Mouse (Mus musculus): Measurements from ENCODE around the gene Clec10a. TPM values are rescaled to one million over a fixed set of nuclear protein-coding genes. Genes with fewer than 3 reads are reported as not detected.

Gene Clec10a
- polyA plus RNA-seq, 1 experiment from 2014 or later: 0.18 TPM

GRCm38 (mm10) chr11:70211972-70212371 lies 56.0 kb downstream of the Clec10a start:
- Histone ChIP-seq H3K4me2 (no peak overlapping the region), H3K4me1 (ENCODE audit: insufficient read depth) (0 out of 2 replicates have a peak, but pooled peaks cover 8% of the 10 kb centered on the region), H3K36me3 (ENCODE audit: insufficient read depth) (no peaks in the 10 kb centered on the region), H3K9me3 (ENCODE audit: low read depth, low read length) (no peaks in the 10 kb centered on the region), H3K27ac (ENCODE audit: low read depth) (no peak overlapping the region), H3K27me3 (ENCODE audit: insufficient read depth, low read length) (peaks cover 36% of the 10 kb centered on the region), H3K9ac (no peak overlapping the region), H3K4me3 (ENCODE audit: low read depth, low read length) (no peak overlapping the region)
- 75% methylated on average over 6 of the region's 6 CpGs for WGBS
- ATAC-seq (ENCODE audit: insufficient read depth) (no peak), DNase-seq (no peak)
- TF ChIP-seq CTCF (IDR thresholded peaks at IDR 0.05; ENCODE audit: low read depth): no peak

DNA sequence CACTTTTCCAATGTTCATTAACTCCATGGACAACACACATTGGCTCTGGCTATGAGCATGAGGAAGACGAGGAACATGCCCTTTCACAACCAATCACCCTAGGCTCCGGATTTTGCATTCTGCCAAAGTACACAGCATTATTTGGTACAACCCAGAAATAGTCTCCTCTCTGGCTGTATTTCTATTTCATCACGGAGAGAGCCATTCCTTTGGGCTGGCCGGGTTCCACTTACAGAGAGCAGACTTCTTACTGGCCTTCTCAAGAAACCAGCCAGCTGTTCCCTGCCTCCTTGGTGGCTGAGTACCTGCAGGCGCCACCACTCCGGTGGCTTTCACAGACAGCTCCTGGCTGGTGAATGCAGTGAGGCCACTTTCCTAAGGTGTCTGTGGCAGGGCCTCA lies 56.4 kb downstream of the Clec10a start, which contains the start of gene Slc16a11:
Slc16a11 (plus strand) TSS at position 330 of the 400 bp plus-strand sequence.
- Histone ChIP-seq H3K9me3 (ENCODE audit: low read depth, low read length) (no peaks in the 10 kb centered on the region), H3K4me3 (ENCODE audit: low read depth, low read length) (no peak within 1 kb of the TSS), H3K27ac (ENCODE audit: low read depth) (no peak within 1 kb of the TSS), H3K27me3 (ENCODE audit: insufficient read depth, low read length) (peaks cover 36% of the 10 kb centered on the region), H3K4me1 (ENCODE audit: insufficient read depth) (0 out of 2 replicates have a peak, but pooled peaks cover 8% of the 10 kb centered on the region), H3K9ac (no peak within 1 kb of the TSS), H3K36me3 (ENCODE audit: insufficient read depth) (no peaks in the 10 kb centered on the region), H3K4me2 (peak within 1 kb of the TSS; percentile 61; the same call in 1 of the 2 replicates)
- 51% methylated on average over 6 of the region's 6 CpGs for WGBS
- TF ChIP-seq CTCF (IDR thresholded peaks at IDR 0.05; ENCODE audit: low read depth): no peak
- DNase-seq (no peak), ATAC-seq (ENCODE audit: insufficient read depth) (no peak)

DNA sequence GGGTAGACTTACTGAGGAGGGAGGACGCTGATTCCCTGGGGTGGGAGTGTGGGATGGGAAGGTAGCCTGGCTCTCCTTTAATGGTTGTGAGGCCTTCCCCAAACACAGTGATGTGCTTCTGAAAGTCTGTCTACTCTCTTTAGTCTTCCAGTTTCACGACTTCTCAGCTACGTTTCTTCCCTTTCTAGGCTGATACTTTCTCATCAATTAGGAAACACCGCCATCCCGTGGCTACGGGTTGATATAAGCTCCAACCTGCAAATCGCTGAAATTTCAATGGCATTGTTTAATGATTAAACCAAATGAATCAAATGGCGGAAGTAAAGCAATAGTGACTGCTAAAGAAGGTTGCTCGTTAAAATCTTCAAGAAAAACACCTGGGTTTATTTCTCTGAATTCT lies 56.9 kb downstream of the Clec10a start:
- Histone ChIP-seq H3K4me3 (ENCODE audit: low read depth, low read length) (no peak overlapping the region), H3K27me3 (ENCODE audit: insufficient read depth, low read length) (peaks cover 36% of the 10 kb centered on the region)

DNA sequence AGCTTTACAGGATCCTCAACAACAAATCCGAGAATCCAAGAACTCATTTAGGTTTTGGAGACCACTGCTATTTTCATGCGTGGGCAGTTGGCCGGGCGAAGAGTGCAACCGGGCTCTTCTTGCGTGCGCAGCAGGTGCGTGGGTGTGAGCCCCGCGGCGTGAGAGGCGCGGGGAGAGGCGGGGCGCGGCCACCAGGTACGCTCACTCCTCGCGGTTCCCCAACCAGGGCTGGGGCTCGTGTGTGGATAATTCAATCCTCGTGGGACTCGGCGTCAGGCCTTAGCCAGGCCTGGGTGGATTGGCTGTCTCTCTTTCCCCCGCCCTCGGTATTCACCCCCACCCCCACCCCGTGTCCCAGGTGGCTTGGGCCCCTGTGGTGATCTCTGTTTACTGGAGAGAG lies 57.7 kb downstream of the Clec10a start:
- WGBS: 8% methylated on average over 26 of the region's 26 CpGs
- Histone ChIP-seq H3K4me3 (ENCODE audit: low read depth, low read length) (peak overlapping the region; percentile 31), H3K27ac (ENCODE audit: low read depth) (no peak overlapping the region), H3K9ac (peak overlapping the region; percentile 43; the same call in 1 of the 2 replicates), H3K4me1 (ENCODE audit: insufficient read depth) (0 out of 2 replicates have a peak, but pooled peaks cover 8% of the 10 kb centered on the region), H3K9me3 (ENCODE audit: low read depth, low read length) (no peaks in the 10 kb centered on the region), H3K27me3 (ENCODE audit: insufficient read depth, low read length) (peaks cover 36% of the 10 kb centered on the region), H3K4me2 (peak overlapping the region; percentile 61), H3K36me3 (ENCODE audit: insufficient read depth) (no peaks in the 10 kb centered on the region)
- TF ChIP-seq CTCF (IDR thresholded peaks at IDR 0.05; ENCODE audit: low read depth): no peak
- ATAC-seq (ENCODE audit: insufficient read depth): no peak
- DNase-seq: no peak

More for the DNA sequence above, 56.9 kb downstream of the Clec10a start:
- no peak overlapping the region for H3K4me2 ChIP-seq
- no peaks in the 10 kb centered on the region for H3K9me3 ChIP-seq (ENCODE audit: low read depth, low read length)
- WGBS: 6% methylated on average over 9 of the region's 9 CpGs
- TF ChIP-seq CTCF (IDR thresholded peaks at IDR 0.05; ENCODE audit: low read depth): peak; percentile 77
- no peak for ATAC-seq (ENCODE audit: insufficient read depth)
- no peak overlapping the region for H3K9ac ChIP-seq
- no peak overlapping the region for H3K27ac ChIP-seq (ENCODE audit: low read depth)
- DNase-seq: peak; percentile 91
- 0 out of 2 replicates have a peak, but pooled peaks cover 8% of the 10 kb centered on the region for H3K4me1 ChIP-seq (ENCODE audit: insufficient read depth)
- no peaks in the 10 kb centered on the region for H3K36me3 ChIP-seq (ENCODE audit: insufficient read depth)

GRCm38 (mm10) chr11:70214191-70214855 lies 58.3 kb downstream of the Clec10a start:
- DNase-seq (no peak), ATAC-seq (ENCODE audit: insufficient read depth) (peak; percentile 37; the same call in 1 of the 2 replicates)
- Histone ChIP-seq H3K27ac (ENCODE audit: low read depth) (no peak overlapping the region), H3K4me2 (peak overlapping the region; percentile 61), H3K4me3 (ENCODE audit: low read depth, low read length) (peak overlapping the region; percentile 31), H3K4me1 (ENCODE audit: insufficient read depth) (0 out of 2 replicates have a peak, but pooled peaks cover 8% of the 10 kb centered on the region), H3K36me3 (ENCODE audit: insufficient read depth) (no peaks in the 10 kb centered on the region), H3K9me3 (ENCODE audit: low read depth, low read length) (no peaks in the 10 kb centered on the region), H3K27me3 (ENCODE audit: insufficient read depth, low read length) (peaks cover 36% of the 10 kb centered on the region), H3K9ac (peak overlapping the region; percentile 43)
- no peak for TF ChIP-seq CTCF (IDR thresholded peaks at IDR 0.05; ENCODE audit: low read depth)
- 2% methylated on average over 45 of the region's 46 CpGs for WGBS

DNA sequence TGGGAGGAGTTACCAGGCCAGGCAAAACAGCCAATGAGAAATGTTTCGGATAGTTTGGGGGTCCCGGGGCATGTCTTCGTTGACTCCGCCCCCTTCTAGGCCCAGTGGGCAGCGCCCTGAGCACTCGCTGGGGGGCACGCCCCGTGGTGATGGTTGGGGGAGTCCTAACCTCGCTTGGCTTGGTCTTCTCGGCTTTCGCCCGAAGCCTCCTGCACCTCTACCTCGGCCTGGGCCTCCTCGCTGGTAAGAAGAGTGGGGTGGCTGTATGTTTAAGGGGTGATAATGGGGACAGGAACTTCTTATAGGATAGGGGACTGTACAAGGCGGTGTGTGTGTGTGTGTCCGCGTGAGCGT lies 58.8 kb downstream of the Clec10a start:
- WGBS: 7% methylated on average over 18 of the region's 18 CpGs

DNA sequence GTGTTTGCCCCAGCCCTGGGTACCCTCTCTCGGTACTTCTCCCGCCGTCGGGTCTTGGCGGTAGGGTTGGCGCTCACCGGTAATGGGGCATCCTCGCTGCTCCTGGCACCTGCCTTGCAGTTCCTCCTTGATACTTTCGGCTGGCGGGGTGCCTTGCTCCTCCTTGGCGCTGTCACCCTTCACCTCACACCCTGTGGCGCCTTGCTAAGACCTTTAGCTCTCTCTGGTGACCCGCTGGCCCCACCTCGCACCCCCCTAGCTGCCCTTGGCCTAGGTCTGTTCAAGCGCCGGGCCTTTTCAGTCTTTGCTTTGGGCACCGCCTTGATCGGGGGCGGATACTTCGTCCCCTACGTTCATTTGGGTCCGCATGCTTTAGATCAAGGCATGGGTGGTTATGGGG lies 59.3 kb downstream of the Clec10a start:
- ATAC-seq (ENCODE audit: insufficient read depth) (no peak), DNase-seq (no peak)
- Histone ChIP-seq H3K4me1 (ENCODE audit: insufficient read depth) (0 out of 2 replicates have a peak, but pooled peaks cover 8% of the 10 kb centered on the region), H3K27ac (ENCODE audit: low read depth) (no peak overlapping the region), H3K36me3 (ENCODE audit: insufficient read depth) (no peaks in the 10 kb centered on the region), H3K9me3 (ENCODE audit: low read depth, low read length) (no peaks in the 10 kb centered on the region), H3K9ac (no peak overlapping the region), H3K4me3 (ENCODE audit: low read depth, low read length) (no peak overlapping the region), H3K27me3 (ENCODE audit: insufficient read depth, low read length) (peaks cover 36% of the 10 kb centered on the region), H3K4me2 (no peak overlapping the region)
- TF ChIP-seq CTCF (IDR thresholded peaks at IDR 0.05; ENCODE audit: low read depth): no peak
- WGBS: 13% methylated on average over 22 of the region's 22 CpGs

More for the DNA sequence above, 58.8 kb downstream of the Clec10a start:
- DNase-seq: no peak
- H3K27ac ChIP-seq (ENCODE audit: low read depth): no peak overlapping the region
- H3K4me1 ChIP-seq (ENCODE audit: insufficient read depth): 0 out of 2 replicates have a peak, but pooled peaks cover 8% of the 10 kb centered on the region
- H3K4me3 ChIP-seq (ENCODE audit: low read depth, low read length): peak overlapping the region; percentile 31; the same call in 1 of the 2 replicates
- ATAC-seq (ENCODE audit: insufficient read depth): no peak
- H3K27me3 ChIP-seq (ENCODE audit: insufficient read depth, low read length): peaks cover 36% of the 10 kb centered on the region
- no peak for TF ChIP-seq CTCF (IDR thresholded peaks at IDR 0.05; ENCODE audit: low read depth)
- H3K9ac ChIP-seq: no peak overlapping the region
- no peaks in the 10 kb centered on the region for H3K9me3 ChIP-seq (ENCODE audit: low read depth, low read length)
- H3K4me2 ChIP-seq: peak overlapping the region; percentile 61
- H3K36me3 ChIP-seq (ENCODE audit: insufficient read depth): no peaks in the 10 kb centered on the region
